Mouse (Mus musculus) spleen, adult 12 weeks (tissue): ENCODE results near the gene Gm2007.
"Not testable (repeated sequence)": the region's sequence is repeated elsewhere in the genome, so short reads cannot be mapped to it uniquely, and the experiment has no call there.

Source experiments
- DNase-seq: peaks from one replicate; pipeline ENCODE4 v3.0.0; 2022; ENCODE audit warnings: low spot score

Gene Gm2007

GRCm38 (mm10) chr2:175741237-175741636, at the start of gene Gm2007:
Gm2007 (plus strand) TSS chr2:175741537.
- DNase-seq = not testable (repeated sequence)

- DNase-seq = not testable (repeated sequence)
Observed at GRCm38 (mm10) chr2:175703546-175703945, 37.8 kb upstream of the Gm2007 start, which contains the start of gene Zfp969. Zfp969 (minus strand) TSS chr2:175703646.

GRCm38 (mm10) chr2:175800993-175801392, 59.7 kb downstream of the Gm2007 start, which contains the start of gene Gm14288:
Gm14288 (minus strand) TSS chr2:175801093.
- DNase-seq = not testable (repeated sequence)
